Mouse (Mus musculus): ENCODE data around the gene Cdk8. TPM values are rescaled to one million over a fixed set of nuclear protein-coding genes. Genes with fewer than 3 reads are reported as not detected.
A peak's percentile ranks its signal among the peaks of the same experiment; 100 is the strongest.

Cdk8 gene
- total RNA-seq, 2 experiments from 2014 or later = 42.7 to 50.6 TPM

DNA sequence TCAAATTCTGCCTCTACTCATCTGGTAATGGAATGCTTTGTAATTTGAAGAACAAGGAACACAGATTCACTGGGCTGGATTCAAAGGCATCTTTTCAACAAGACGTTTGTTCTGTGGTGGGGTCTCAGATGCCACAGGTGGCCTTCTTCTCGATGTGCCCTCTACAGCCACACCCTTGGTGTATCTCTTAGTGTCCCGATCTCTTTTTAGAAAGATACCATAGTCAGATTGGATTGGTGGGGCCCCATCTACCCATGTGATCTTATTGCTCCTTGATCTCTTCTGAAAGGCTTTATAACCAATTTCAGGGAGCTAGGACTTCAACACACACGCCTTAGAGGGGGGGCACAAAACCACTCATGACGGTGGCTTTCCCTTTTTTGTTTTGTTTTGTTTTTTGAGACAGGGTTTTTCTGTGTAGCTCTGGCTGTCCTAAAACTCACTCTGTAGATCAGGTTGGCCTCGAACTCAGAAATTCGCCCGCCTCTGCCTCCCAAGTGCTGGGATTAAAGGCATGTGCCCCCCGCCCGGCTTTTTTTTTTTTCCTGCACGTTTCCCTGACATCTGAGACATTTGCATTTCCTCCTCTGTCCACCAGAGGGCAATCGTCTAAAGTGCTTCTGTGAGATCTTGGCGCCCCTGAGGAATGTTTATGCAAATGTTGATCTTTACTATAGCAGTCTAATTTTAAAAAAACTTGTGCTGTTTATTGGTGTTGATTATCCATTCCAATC is 99.2 kb downstream of the Cdk8 start:
- DNase-seq = peak in 1 of 2 experiments; percentile 41

DNA sequence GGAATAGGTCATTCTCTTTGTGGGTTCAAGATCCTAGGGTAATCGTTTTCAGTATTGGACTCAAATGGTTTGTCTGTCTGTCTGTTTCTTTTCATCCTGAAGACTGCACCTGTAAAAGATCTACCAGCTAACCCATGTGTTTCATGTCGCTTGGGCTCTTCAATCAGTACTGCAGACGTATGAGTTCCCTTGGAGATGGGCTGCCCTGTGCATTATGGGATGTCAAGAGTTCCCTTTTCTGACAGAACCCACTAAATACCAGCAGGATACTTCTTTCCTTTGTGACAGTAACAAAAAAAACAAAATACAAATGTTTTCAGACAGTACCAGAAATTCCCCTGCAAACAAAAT is 99.7 kb downstream of the Cdk8 start:
- no peak for DNase-seq

DNA sequence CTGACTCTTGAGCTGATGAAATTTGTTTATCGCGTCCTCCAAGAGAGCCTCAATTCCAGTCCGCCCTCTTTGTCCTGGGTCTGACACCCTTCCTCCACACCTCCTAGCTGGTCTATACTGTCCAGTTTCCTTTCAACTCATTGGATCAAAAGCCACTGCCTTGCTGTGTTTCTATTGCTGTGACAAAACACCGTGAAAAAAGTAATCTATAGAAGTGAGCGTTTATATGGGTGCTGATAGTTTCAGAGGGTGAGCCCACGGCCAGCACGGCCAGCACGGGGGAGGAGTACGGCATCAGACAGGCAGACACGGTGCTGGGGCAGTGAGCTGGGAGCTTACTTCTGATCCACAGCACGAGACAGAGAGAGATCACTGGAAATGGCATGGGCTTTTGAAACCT is 100.1 kb downstream of the Cdk8 start:
- DNase-seq = no peak

DNA sequence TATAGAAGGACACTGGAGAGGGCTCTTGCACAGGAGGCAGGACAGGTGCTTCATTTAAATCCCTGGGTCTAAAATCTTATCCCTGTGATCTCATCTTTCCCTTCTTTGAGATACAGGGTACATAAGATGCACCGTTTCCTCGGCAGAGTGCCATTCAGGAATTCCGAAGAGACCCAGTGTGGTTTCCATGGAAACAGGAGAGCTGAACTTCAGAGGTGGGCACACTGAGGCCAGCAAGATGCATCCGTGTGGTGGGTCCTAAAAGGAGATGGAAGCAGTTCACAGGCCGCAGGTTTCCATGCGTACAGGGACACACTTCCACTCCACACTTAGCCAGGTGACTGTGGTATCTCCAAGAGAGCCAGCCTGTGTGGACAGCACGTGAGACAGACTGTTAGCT is 101.5 kb downstream of the Cdk8 start:
- no peak for DNase-seq

DNA sequence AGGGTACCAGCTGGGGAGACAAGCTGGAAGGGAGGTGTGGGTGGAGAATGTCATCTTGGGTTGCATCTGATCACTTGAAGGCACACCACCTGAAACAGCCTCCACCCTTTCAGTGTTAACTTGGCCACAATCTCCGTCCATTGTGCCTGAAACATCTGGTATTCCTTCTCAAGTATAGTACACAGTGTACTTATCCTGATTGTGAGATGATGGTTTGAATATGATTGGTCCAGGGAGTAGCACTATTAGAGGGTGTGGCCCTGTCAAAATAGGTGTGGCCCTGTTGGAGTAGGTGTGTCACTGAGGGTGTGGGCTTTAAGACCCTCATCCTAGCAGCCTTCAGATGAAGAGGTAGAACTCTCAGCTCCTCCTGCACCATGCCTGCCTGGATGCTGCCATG is 103.4 kb downstream of the Cdk8 start:
- DNase-seq = no peak

DNA sequence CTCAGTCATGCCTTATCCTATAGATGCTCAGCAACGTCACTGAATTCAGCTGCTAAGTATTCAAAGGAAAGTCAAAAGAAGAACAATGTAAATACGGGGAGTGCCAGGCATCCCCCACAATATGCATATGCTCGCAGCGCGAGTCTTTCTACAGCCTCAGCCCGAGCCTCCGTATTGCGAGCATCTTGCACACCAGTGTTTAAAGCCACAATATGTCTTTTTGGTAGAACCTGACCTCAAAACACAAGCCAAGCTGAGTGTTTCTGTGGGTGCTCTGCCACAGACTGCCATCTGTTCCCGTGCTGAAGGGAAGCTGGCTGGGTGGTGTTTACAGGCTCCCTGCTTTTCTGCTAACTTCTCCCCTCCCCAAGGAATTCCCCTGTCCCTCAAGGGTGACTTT is 107.0 kb downstream of the Cdk8 start:
- DNase-seq = peak; percentile 31 to 53

DNA sequence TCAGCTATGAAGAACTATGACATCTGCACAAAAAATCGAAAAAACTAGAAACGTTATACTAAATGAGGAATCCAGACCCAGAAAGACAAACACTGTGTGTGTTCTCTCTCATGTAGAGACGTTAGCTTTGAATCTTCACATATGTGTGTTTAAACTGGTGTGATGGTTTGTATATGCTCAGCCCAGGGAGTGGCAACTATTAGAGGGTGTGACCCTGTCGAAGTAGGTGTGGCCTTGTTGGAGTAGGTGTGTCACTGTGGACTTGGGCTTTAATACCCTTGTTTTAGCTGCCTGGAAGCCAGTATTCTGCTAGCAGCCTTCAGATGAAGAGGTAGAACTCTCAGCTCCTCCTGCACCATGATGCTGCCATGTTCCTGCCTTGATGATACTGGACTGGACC is 109.0 kb downstream of the Cdk8 start:
- no peak for DNase-seq

DNA sequence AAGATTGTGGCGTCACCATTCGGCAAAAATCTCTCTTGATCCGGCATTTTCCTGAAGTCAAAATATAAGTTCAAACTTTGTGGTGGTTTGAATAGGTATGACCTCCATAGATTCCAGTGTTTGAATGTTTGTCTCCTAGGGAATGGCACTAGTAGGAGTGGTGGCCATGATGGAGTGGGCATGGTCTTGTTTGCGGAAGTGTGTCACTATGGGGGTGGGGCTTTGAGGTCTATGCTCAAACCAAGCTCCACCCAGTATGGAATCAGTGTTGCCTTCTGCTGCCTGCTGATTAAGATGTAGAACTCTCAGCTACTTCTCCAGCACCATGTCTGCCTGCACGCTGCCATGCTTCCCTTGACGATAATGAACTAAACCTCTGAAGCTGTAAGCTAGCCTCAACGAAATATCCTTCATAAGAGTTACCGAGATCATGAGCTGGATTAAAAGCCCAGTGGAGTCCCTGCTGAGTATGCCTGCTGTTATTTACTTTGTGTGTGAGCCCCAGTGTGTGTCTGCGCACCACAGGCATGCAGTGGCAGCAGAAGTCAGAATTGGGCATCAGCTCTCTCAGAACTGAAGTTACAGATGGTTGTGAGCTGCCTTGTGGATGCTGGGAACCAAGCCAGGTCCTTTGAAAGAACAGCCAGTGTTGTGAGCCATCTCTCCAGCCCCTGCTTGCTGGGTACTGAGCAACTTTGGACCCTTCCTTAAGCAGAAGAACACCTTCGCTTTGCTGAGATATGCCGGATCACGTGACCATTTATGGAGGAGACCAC is 114.1 kb downstream of the Cdk8 start:
- peak in 1 of 2 experiments; percentile 7 for DNase-seq

DNA sequence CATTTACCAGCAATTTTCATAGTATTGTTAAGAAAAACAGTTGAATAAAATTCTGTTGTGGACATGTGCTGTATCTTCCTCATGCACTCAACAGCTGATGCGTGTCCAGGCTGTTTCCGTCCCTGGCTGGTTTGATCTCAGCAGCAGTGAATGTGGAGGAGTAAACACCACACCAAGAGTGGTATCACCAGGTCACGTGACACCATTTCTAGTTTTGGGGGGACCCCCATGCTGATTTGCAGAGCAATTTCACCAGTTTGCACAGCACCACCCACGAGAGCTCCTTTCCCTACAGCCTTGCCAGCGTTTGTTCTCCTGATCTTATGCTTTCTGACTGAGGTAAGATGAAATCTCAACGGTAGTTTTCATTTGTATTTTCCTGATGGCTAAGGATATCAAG is 116.1 kb downstream of the Cdk8 start:
- DNase-seq = peak; percentile 42 to 56

DNA sequence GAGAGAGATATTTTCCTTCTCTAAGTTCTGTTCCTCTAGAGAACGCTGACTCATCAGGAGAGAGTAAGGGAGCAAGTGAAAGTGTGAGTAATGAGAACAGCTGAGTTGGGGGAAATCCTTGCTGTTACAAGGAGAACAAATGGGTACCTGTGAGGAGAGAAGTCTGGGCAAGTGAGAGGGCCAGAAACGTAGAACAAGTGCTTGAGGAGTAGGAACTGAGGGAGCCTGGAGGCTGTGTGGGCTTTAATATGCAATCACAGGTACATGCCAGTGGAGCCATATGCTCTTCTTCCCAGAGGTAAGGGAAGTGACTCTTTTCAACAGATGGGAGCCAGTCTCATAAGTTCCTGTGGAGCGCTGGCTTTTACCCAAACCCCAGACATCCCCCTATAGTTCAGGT is 118.2 kb downstream of the Cdk8 start:
- DNase-seq = no peak

DNA sequence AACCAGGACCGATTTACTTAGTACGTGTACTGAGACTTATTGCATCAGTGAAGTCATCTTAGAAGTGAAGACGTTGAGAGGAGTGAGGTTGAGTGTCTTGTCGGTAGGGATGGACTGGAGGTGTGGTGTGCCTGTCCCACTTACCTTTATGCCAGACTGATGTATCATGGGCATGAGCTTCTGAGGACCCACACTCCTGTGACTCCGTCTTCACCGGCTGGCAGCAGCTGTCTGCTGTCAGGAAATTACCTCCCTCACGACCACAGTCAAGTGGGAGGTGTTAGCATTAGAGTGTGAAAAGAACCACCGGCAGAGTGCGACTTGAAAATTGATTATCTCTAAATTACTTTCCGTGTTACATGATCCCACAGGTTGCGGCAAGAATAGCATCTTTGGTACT is 119.8 kb downstream of the Cdk8 start:
- DNase-seq = no peak

DNA sequence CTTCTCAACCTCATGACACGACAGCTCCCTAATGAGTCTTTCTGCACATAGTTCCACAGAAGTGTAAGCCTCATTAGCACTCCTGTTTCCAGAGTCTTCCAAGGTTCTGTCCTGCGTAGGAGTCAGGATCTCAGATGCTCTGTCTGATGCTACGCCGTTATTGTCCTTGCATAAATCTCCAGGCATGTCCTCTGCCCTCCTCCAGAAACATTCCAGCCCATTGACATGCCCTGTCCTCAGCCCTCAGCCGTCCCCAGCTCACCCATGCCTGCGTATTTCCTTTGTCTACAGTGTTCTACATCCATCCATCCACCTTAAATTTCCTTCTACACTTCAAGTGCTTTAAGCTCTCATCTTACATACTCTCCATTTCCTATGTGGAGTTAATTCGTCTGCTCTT is 121.0 kb downstream of the Cdk8 start:
- no peak for DNase-seq

Other genes starting within 250 kb of the Cdk8 start
- gene Cyp3a25, start 221.6 kb upstream of the Cdk8 start, total RNA-seq (2021) = not detected
- gene Cyp3a59, start 152.0 kb upstream of the Cdk8 start, total RNA-seq (2021) = not detected
- gene Gm5565, start 70.7 kb upstream of the Cdk8 start, total RNA-seq (2021) = not detected
- gene Gm6309, start 60.5 kb upstream of the Cdk8 start, total RNA-seq (2021) = not detected
- 1 to 10 TPM; 1.2 to 2.3 TPM for gene 1700001J03Rik, start 45.9 kb upstream of the Cdk8 start, total RNA-seq (2021)
- gene Rnf6, start 9.7 kb upstream of the Cdk8 start, total RNA-seq (2021) = 10 to 100 TPM; 70.8 to 71.5 TPM
- gene Wasf3, start 153.8 kb downstream of the Cdk8 start, total RNA-seq (2021) = 100 to 1,000 TPM; 104 to 106 TPM

All from layer of hippocampus, postnatal 36 days (tissue).